Mouse (Mus musculus) liver, postnatal 0 days (tissue): ENCODE data around the gene Sp2. TPM values are rescaled to one million over a fixed set of nuclear protein-coding genes. Genes with fewer than 3 reads are reported as not detected.

Source experiments
- ATAC-seq: fragments of 200-750 bp; cut with Nextera tagmentation; 2 replicates; pipeline ENCODE4 v1.8.0; 2017; ENCODE audit warnings: mild to moderate bottlenecking, moderate library complexity
- DNase-seq: peaks from one replicate; pipeline ENCODE4 v3.0.0-alpha.2; 2016
- H3K27ac ChIP-seq: fragments of 300-500 bp; sonication (generic); 2 replicates; pipeline ENCODE4 v1.5.1; 2014; ENCODE audit warnings: antibody characterized with exemption, moderate library complexity, mild to moderate bottlenecking, low read depth
- H3K27me3 ChIP-seq: fragments of 300-500 bp; sonication (generic); 2 replicates; pipeline ENCODE4 v1.6.1; 2014; ENCODE audit warnings: low read length, control low read depth, mixed read lengths; ENCODE audit not compliant: insufficient read depth
- H3K36me3 ChIP-seq: fragments of 300-500 bp; sonication (generic); replicated peaks from 2 replicates; pipeline ENCODE4 v1.6.1; 2014; ENCODE audit warnings: mild to moderate bottlenecking, control low read depth, low read length, moderate library complexity, mixed read lengths; ENCODE audit not compliant: insufficient read depth
- H3K4me1 ChIP-seq: fragments of 300-500 bp; sonication (generic); 2 replicates; pipeline ENCODE4 v1.6.1; 2014; ENCODE audit warnings: antibody characterized with exemption, mild to moderate bottlenecking, control low read depth; ENCODE audit not compliant: insufficient read depth
- H3K4me2 ChIP-seq: fragments of 300-500 bp; sonication (generic); 2 replicates; pipeline ENCODE4 v1.6.1; 2014; ENCODE audit warnings: low read depth, mild to moderate bottlenecking, low read length, moderate library complexity, mixed read lengths
- H3K4me3 ChIP-seq: fragments of 300-500 bp; sonication (generic); 2 replicates; pipeline ENCODE4 v1.5.1; 2014; ENCODE audit warnings: low read depth, low read length
- H3K9ac ChIP-seq: fragments of 300-500 bp; sonication (generic); replicated peaks from 2 replicates; pipeline ENCODE4 v1.6.1; 2014; ENCODE audit warnings: mild to moderate bottlenecking, moderate library complexity
- H3K9me3 ChIP-seq: fragments of 300-500 bp; sonication (generic); 2 replicates; pipeline ENCODE4 v1.6.1; 2016; ENCODE audit warnings: mild to moderate bottlenecking, control low read depth, low read length, mixed read lengths
- CTCF ChIP-seq: sonication (generic); IDR thresholded peaks from 2 replicates; pipeline ENCODE4 v1.5.1; 2016; ENCODE audit warnings: antibody characterized with exemption, low read depth
- EP300 ChIP-seq: IDR thresholded peaks from 2 replicates; pipeline ENCODE4 v1.6.1; 2016; ENCODE audit warnings: antibody characterized with exemption, low read depth, mild to moderate bottlenecking
- WGBS: fragments of 180-500 bp; shearing (Covaris S2); extraction: QIAGEN DNeasy Blood & Tissue Kit; methylation state at CpG from one replicate; pipeline ENCODE4 v1.1.7; 2014; ENCODE audit not compliant: insufficient replicate concordance; 5-methylcytosine and 5-hydroxymethylcytosine counted together
- polyA plus RNA-seq: library from polyadenylated mRNA; unstranded; fragments of >200 nt; fragmentation: Nextera tagmentation; extraction: Ambion mirVana; gene quantifications from 2 replicates; pipeline ENCODE4 v1.2.1, GENCODE M21; 2015

Gene Sp2
- polyA plus RNA-seq, 1 experiment from 2014 or later: 6.8 TPM

DNA sequence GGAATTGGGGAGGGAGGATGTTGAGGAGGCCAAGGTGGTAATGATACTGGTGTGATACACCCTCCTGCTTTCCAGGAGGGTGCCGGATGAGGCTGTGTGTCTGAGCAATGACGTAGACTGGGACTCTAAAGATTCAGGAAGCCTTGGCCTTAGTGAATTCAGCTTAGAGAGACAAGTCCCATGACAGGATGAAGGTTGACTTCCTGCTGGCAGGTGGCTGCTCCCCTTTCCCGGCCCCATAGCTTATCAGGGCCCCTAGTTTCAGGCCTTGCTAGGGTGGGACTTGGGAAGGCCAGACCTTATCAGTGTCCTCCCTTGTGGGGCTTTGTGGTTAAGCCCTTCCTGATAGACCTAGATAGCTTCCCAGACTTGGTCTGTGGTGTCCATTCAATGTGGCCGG is 34.9 kb downstream of the Sp2 start:
- Histone ChIP-seq H3K27ac (peak overlapping the region; percentile 82), H3K36me3 (peaks cover 31% of the 10 kb centered on the region), H3K9me3 (no peaks in the 10 kb centered on the region), H3K4me3 (0 out of 2 replicates have a peak overlapping the region, but pooled peaks have one; percentile 1), H3K9ac (peak overlapping the region; percentile 28; the same call in 1 of the 2 replicates), H3K27me3 (no peaks in the 10 kb centered on the region), H3K4me1 (peaks cover 51% of the 10 kb centered on the region), H3K4me2 (peak overlapping the region; percentile 91)
- 52% methylated on average over 4 of the region's 4 CpGs for WGBS
- DNase-seq (peak; percentile 73), ATAC-seq (peak; percentile 47)
- TF ChIP-seq EP300: peak; percentile 99
- no peak for TF ChIP-seq CTCF

- Histone ChIP-seq H3K4me2 (peak overlapping the region; percentile 91), H3K9me3 (no peaks in the 10 kb centered on the region), H3K4me3 (peak overlapping the region; percentile 9; the same call in 1 of the 2 replicates), H3K36me3 (peaks cover 25% of the 10 kb centered on the region), H3K9ac (peak overlapping the region; percentile 45), H3K27me3 (no peaks in the 10 kb centered on the region), H3K27ac (peak overlapping the region; percentile 48), H3K4me1 (peaks cover 56% of the 10 kb centered on the region)
- WGBS: 82% methylated on average over 9 of the region's 9 CpGs
- ATAC-seq (no peak), DNase-seq (no peak)
- TF ChIP-seq CTCF: no peak
- TF ChIP-seq EP300: no peak
Observed at GRCm38 (mm10) chr11:96946498-96946897, 36.3 kb downstream of the Sp2 start.

DNA sequence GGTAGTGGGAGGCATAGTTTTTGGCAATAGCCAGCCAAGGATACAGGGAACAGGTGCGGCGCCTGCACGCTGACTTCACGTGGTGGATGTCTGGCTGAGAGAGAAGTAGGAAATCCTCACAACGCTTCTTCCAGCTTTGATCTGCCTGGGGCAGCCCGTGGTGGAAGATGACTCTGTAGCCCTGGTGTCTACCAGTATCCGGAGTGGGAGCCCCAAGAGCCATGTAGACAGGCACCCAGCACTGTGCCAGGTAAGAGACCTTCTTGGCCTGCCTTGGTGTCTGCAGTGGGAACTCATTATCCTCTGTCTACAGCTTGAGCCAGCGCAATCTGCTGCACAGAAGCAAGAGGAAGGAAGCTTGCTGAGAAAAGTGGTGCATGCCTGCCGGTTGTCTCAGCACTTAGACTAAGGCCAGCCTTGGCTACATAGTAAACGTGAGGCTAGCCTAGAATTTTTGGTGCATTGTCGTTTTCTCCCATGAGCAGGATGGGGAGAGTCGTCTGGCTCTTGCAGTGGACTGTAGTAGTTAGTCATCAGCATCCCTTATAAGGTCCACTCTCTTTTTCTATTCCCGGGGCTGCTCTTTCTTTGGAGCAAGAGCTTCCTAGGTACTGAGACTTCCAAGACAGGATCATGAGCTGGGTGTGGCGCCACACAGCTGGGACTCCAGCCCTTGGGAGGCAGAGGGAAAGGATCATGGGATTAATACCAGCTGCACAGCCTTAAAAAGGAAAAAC is 37.7 kb downstream of the Sp2 start:
- TF ChIP-seq CTCF (no peak), EP300 (no peak)
- peak overlapping the region; percentile 71 for H3K4me3 ChIP-seq
- peaks cover 59% of the 10 kb centered on the region for H3K4me1 ChIP-seq
- ATAC-seq (no peak), DNase-seq (no peak)
- no peaks in the 10 kb centered on the region for H3K9me3 ChIP-seq
- peak overlapping the region; percentile 84 for H3K9ac ChIP-seq
- peak overlapping the region; percentile 91 for H3K4me2 ChIP-seq
- WGBS: 32% methylated on average over 14 of the region's 14 CpGs
- peaks cover 25% of the 10 kb centered on the region for H3K36me3 ChIP-seq
- peak overlapping the region; percentile 97 for H3K27ac ChIP-seq
- no peaks in the 10 kb centered on the region for H3K27me3 ChIP-seq

GRCm38 (mm10) chr11:96943746-96944304 is 38.9 kb downstream of the Sp2 start, which contains the start of gene Pnpo:
TSS of gene Pnpo (minus strand) at chr11:96943986.
- under 1% methylated on average over 29 of the region's 29 CpGs for WGBS
- Histone ChIP-seq H3K4me3 (peak within 1 kb of the TSS; percentile 71), H3K4me2 (peak within 1 kb of the TSS; percentile 91), H3K27me3 (no peaks in the 10 kb centered on the region), H3K9ac (peak within 1 kb of the TSS; percentile 84), H3K27ac (peak within 1 kb of the TSS; percentile 97), H3K9me3 (no peaks in the 10 kb centered on the region), H3K4me1 (peaks cover 67% of the 10 kb centered on the region), H3K36me3 (peaks cover 33% of the 10 kb centered on the region)
- ATAC-seq (peak; percentile 89), DNase-seq (peak; percentile 93)
- TF ChIP-seq EP300 (peak; percentile 71; the same call in 1 of the 2 replicates), CTCF (no peak)

- Histone ChIP-seq H3K4me3 (peak overlapping the region; percentile 71), H3K27me3 (no peaks in the 10 kb centered on the region), H3K36me3 (peaks cover 42% of the 10 kb centered on the region), H3K9me3 (no peaks in the 10 kb centered on the region), H3K4me2 (peak overlapping the region; percentile 91), H3K9ac (peak overlapping the region; percentile 84), H3K4me1 (peaks cover 60% of the 10 kb centered on the region), H3K27ac (peak overlapping the region; percentile 97)
- TF ChIP-seq EP300 (peak; percentile 95), CTCF (no peak)
- ATAC-seq: peak; percentile 21
- DNase-seq: no peak
- WGBS: 53% methylated on average over 6 of the region's 6 CpGs
Observed at GRCm38 (mm10) chr11:96941989-96942590, 40.7 kb downstream of the Sp2 start.
